Mouse (Mus musculus) ES-CJ7 (cell line): ENCODE data around the gene Pld1.

Experiments
- DNase-seq: peaks from one replicate; pipeline ENCODE4 v3.0.0; 2011; ENCODE audit warnings: low read depth, low spot score

The Pld1 gene

DNA sequence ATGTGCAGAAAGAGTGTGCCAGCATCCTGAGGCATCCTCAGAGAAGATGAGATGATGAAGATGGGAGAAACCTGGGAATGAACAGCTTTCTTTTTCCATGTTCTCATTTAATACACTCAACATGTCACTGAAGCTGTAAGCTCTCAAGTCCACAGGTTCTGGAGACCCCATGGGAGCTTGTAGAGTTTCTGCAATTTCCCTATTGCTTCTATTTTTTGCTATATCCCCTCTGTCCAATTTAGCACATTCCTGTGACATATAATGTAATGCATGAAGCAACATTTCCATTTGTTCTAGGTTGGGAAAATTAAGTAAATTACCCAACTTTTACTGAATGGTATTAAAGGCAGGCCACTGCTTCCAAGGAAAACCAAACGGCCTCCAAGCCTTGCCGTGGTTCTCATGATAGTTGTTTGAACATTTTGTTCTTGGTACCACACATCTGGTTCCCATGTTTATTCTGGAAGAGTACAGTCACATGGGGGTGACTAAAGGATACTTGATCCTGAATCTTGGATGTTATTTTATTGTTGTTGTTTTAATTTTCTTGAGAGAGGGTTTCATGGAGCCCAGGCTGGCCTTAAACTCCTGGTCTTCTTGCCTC lies 52.7 kb downstream of the Pld1 start:
- DNase-seq: no peak

DNA sequence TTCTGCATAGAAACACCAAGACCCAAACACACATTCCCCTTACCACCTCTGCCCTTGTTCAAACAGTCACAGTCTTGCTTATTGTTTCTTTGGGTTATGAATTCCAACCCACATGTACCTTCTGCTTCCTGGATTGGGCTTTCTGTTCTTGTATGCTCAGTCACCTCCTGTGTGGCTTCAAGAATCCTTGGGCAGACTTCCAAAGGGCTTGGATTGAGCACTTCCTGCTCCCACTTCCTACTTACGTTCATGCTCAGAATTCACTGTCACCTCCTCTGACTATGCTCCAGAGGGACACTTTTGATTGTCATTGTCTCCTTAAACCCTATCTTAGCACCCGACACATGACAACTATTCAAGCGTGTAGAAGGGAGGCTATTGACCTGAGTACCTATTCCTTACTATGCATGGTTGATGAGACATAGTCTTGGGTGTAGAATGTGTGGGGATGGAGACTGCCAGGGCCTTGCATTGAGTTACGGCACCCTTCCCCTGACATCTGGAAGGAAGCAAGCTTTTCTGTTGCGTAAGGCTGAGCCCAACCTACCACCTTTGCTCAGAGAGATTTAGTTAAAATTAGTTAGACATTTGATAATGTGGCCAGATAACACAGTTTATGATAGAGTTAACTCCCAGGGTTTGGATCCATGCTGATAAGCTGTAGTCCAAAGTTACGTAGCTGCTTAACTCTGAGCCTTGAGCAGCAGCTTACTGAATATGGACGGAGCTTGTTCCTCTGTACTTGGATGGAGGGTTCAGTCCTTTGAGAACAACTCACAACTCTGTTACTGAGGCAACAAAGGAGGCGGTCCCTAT lies 55.9 kb downstream of the Pld1 start:
- DNase-seq: no peak

DNA sequence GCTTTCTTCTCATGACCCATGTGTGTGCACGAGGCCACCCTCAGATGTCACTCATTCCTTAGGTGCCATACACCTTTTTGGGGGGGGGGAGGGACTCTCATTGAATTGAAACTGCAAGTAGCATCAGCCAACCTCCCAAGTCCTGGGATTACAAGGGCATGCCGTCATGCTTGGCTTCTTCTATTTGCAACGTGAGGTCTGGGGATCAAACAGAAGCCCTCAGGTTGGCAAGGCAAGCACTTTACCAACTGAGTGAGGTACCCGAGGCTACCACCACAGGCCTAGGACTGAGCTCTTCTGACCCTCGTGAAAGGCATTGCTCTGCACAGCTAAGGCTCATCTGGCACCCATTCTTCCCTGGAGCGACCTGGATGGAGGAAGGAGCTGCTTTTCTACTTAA lies 65.8 kb downstream of the Pld1 start:
- DNase-seq: no peak

DNA sequence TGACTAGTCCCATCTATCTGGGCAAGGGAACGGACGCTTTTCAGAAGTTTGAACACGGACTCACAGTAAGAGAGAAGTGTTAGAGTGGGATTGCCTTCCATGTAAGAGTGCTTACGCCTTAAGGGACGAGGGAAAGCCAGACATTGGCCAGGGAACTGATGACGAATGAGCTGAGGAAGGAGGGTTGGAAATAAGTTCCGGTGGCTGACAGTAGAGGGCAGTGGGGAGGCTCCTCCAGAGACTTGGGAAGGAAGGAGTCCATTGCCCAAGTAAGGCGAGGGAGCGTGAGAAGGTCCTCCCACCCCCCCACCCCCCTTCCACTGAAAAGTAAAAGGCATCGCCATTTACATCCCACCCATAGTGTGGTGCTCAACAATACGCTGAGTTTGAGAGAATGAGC lies 69.2 kb downstream of the Pld1 start:
- DNase-seq: peak; percentile 77

DNA sequence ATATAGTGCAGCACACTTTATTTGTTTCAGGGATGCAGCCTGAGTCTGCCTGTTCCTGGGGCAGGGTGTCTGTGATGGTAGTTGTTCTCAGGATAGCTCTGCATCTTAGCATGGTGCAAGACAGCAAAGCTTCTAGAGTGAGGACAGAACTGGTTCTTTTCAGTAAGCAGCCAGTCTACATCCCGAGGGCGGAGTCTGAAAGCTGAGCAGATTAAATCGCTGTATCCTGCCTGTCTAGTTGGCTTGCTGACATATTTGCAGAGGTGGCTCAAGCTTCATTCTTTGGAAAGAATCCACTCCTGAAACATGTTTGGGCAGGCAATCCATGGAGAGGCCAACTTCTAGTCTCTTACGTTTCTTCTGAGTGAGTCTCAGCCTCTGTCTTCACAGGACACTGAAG lies 69.9 kb downstream of the Pld1 start:
- DNase-seq: no peak

DNA sequence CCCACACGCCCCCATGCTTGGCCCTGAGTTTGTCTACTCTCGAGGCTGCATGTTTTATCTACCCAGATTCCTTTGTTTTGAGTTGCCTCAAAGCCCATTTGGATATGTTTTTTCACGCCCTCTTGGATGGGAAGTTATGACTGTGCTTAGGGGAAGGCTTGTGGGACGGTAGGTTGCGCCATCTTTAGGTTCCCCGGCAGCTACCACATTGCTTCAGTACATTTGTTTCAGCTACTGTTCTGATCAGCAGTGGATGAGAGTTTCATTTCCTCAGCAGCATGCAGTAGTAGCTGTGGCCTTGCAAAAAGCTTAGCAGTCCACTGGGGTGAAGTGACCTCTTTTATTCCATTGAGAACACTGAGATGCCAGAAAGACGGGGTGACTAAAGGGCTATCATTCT lies 73.7 kb downstream of the Pld1 start:
- DNase-seq: no peak

DNA sequence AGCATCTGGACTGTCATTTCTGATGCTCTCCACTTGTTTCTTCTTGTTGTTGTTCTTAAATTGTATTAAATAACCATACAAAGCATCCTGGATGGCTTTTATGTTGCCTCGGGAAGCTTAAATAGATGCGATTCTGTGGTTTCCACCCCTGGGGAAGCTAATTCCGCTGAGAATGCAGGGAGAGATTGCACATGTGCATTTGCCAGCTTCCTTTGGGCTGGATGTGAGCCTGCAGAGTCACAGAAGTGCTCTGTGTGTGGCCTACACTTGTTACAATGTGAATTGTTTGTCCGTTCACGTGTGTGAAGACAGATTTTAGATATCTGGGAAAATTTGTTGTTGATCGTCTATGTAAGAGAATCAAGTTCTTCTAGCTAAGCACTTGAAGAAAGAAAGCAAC lies 74.9 kb downstream of the Pld1 start:
- DNase-seq: no peak

DNA sequence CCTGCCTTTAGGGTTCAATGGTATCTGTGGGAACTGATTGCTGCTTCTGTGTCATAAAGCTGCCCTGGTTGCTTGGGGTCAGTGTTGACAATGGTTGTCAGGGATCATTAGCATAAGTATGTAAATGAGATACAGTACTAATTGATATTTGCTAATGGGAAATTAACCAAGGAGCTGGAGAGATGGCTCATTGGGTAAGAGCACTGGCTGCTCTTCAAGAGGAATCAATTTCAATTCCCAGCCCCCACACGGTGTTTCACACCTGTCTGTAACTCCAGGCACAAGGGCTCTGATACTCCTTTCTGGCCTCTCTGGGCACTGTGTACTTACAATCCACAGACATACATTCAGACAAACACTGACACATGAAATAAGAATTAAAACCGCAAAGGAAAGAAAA lies 78.5 kb downstream of the Pld1 start:
- no peak for DNase-seq

DNA sequence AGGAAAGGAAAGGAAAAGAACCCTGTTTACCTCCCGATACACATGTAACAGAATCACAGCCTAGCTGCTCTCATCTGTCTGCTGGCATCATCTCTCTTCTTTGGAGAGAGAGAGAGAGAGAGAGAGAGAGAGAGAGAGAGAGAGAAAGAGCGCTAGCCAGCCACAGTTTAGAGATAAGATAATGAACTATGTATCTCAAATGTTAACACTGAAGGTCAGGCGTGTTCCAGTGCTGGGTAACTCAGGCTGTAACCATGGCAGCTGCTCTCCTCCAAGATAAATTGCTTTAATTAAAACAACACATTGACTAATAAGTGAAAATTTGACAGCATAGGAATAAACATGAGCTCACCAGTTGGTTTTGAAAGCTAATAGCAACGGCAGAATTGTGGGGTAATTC lies 81.2 kb downstream of the Pld1 start:
- no peak for DNase-seq

DNA sequence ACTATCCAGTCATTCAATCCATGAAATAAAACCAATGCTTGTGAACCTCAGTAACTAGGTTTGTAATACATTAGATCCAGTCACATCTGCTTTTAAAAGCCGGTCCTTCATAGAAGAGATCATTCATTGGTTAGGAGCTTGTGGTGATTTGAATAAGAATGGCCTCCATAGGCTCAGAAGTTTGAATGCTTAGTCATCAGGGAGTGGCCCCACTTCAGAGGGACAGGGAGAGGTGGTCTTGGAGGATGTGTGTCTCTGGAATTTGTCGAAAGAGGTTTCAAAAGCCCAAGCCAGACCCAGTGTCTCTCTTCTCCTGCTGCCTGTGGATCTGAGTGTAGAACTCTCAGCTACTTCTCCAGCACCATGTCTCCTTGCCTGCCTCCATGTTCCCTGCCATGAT lies 81.9 kb downstream of the Pld1 start:
- peak; percentile 79 for DNase-seq

DNA sequence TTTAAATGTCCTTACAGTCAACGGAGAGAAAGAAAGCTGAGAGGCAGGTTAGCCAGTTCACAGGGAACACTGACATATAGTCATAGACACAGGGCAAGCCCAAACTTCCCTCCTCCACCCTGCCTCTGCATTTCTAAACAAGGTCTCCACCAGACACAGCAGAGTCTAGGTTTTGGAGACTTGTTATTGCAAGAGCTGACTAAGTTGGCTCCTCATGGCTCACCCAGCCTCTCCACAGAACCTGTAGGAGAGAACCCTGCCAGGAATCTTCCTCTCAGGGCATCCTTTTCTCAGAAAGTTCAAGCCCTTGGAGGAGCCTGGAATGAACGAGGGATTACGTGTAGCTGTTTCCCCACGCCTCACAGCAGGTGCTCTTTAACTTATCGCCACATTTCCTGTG lies 83.7 kb downstream of the Pld1 start:
- no peak for DNase-seq

DNA sequence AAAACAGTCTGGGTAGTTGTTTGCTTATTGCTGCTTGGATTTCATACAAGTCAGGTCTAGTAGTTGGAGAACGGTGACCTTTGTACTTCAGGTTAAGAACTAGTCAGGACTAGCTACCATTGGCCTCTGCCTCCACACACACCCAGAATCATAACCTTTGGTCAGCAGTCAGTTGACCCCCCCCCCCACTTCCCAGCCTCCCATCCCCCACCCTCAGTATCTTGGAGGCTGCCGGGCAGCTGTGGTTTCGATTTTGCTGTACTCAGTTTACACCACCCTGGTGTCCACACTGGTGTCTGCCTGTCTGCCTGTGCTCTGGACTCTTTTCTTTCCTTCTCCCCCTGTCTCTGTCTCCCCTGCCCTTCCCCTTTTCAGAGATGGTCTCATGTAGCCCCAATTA lies 88.4 kb downstream of the Pld1 start:
- DNase-seq: no peak

DNA sequence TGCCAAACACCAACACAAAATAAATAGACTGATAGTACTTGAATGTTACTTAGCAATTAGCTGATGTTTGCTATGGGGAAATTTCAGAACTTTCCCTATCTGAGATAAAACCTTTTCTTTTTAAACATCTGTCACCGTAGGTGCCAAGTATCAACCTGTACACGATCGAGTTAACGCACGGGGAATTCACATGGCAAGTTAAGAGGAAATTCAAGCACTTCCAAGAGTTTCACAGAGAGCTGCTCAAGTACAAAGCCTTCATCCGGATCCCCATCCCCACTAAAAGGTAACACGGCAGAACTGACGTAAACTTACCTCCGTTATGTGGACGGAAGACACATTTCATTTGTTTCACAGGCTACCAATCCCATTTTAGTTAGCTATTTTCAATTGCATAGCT lies 90.0 kb downstream of the Pld1 start:
- DNase-seq: no peak

DNA sequence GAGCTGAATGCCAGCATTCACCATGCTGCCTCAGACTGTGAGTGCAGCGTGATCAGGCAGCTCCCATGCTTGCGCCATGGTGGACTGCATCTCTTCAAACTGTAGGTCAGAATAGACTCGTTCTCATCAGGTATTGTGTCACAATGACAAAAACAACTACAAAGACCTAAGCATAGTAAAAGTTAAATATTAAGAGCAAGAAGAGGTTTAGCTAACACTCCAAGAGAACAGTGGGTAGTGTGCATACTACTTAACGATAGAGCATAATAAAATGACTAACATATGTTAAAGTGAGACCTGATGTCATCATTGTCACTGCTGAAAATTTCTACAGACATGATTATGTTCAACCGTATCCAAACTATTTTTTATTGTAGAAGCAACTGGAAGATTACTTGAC lies 92.4 kb downstream of the Pld1 start:
- no peak for DNase-seq

DNA sequence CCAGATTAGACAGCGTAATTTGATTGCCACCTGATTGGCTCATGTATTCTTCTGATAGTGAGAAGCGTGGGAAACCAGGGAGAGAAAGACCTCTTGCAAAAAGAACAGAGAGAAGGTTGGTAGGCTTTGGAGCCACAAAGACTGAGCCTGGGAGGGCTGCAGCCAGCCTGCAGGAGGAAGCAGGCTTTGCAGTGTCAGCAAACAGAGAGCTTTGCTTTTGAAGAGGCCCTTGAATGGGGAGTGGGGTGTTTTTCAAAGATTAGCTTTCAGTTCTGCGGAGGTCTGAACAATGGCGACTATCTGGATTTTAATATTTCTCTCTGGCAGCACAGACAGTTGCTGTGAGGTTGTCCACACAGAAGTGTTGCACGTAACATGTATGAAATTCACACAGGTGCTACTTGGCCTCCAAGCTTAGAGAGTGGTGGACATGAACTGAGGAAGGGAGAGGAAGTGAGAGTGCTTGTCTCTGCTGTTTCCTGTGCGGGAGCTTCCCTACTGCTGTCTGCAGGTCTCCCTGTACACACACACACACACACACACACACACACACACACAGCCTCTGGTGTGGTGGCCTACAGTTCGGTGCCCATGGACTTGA lies 93.2 kb downstream of the Pld1 start:
- DNase-seq: no peak

DNA sequence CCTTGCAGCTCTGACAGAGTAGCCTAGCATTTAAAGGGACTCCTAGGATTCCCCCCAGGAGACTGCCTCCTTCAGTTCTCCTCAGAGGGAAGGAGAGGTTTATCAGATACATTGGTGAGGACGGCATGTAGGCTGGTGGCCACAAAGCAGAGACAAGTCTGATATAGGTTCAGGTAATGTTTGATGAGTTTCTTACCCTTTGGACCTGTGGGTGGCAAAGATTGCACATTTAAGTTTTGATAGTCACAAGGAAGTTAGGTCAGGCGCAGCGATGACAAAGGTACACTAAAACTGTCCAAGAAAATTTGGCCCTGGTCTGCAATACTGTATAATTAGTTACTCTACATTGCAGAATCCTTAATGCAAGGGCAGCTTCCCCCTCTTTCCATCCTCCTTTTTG lies 95.4 kb downstream of the Pld1 start:
- no peak for DNase-seq

DNA sequence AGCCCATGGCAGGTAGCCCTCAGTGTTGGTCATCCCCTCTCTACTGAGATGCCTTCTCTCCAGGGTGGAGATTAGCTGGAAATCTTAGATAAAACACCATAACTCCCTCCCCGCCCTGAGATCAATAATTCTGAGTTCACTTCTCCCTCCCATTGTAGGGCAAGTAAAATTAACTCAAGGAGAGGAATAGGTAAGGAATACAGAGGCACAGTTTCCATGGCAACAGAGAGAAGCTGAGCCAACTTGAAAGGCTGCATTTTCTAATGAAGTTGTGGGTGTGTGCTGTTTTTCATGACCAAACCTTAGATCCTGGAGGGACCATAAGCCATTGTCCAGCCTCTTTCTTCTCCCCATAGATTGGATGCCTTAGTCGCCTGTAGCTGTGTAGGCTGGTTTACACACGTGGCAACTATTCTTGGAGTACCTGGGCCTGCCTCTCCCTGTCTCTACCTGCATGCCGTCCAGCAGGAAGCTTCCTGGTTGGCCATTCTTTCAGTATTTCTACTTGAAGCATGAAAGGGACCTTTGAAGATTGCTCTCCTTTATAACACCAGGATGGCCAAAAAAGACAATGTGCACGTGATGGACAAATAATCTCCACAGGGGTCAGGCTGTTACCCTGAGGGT lies 96.3 kb downstream of the Pld1 start:
- DNase-seq: peak; percentile 32

DNA sequence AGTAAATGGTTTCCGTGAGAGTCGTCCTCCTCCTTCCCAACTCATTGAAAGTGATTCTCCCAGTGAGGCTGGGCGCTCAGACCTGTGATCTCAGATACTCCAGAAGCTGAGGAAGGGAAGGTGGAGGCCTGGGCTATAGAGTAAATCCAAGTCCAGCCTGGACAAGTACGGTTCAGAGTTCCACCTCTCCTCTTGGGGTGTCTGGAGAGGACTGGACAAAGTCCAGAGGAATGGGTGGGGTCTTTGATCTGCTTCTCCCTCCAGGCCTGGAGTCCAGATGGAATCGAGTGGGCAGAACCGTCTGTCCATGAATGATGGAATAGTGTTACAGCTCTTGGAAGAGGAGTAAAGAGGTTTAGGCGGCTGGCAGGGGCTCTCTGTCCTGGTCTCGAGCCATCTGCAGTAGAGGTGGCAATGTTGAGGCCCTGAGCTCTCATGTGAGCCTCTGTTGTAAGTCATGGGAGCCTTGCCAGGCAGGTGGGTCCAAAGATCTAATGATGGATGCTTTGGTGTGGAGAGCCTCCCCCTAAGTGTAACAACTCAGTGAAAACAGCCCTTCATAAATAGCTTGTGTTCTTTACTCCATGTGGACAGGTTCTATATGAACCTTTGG lies 98.9 kb downstream of the Pld1 start:
- DNase-seq: no peak

DNA sequence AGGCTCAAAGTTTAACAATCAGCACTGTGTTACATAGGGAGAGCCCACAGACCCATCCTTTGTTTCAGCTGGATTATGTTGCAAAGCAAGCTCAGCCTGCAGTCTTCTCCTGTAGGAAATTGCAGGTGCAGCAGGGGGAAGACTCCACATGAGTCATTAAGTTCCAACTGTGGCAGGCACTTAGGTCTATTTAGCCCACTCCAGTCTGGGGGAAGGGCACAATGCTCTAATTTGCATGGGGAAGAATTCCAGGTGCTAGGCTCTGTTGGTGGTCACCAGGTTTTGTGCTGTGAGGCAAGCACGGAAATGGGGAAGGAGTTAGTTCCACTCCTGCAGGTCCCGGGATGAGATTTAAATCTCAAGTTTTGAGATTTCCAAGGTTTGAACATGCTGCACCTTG lies 99.6 kb downstream of the Pld1 start:
- peak; percentile 85 for DNase-seq

DNA sequence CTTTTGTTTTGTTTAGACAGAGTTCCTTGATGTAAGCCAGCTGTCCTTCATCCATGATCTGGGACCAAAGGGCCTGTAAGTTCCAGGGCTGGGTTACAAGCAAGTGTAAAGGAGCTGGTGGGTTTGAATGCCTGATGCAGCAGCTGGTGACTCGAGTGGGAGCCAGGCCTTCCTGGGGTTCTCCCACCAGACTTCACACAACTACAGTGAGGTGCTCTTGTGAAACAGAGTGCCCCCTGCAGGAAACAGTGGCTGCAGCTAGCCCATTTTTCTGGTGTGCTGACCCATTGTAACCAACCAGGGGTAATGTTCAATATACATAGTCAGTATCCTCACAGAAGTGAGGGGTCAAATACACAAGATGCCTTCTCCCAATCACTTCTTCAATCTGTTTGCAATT lies 101.3 kb downstream of the Pld1 start:
- no peak for DNase-seq

DNA sequence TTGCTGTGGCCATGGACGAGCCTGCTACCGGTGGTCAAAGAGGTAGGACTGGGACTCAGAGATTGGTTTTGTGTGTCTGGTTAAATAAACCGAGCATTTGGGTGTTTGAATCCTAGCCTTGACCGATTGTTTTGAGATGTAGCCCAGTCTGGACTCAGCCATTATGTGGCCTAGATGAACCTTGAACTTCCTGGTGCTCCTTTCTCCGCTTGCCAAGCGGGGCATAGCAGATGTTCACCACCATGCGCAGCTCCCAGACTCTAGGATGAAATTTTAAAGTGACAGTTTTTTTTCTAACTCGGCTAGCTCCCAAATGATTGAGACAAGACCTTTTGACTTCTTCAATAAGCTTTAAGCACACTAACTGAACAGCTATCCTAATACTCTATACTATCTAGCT lies 102.7 kb downstream of the Pld1 start:
- DNase-seq: no peak

DNA sequence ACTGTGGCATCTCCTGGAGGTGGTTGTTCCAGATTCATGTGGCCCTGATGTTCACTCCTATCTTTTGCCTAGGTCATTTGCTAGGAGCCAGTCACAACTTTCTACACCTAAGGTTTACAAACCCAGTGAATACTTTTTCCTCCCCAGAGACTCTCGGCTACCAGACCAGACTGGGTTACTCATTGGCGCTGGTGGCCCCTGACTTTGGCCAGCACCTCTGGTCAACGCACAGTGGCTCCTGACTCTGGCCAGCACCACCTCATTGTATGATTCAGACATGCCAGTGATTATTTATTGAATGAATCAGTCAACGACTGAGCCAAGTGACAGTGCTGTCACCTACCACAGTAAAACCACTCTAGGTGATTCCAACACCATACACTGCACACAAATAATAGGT lies 103.9 kb downstream of the Pld1 start:
- no peak for DNase-seq
